Mouse (Mus musculus) right cerebral cortex, adult 2 months (tissue): ENCODE results near the gene Bcor.

Experiments used
- DNase-seq, 2 experiments: peaks; one replicate each; pipeline ENCODE4 v3.0.0; 2021 to 2022; ENCODE audit warnings: low spot score in 2 of 2

Gene Bcor

DNA sequence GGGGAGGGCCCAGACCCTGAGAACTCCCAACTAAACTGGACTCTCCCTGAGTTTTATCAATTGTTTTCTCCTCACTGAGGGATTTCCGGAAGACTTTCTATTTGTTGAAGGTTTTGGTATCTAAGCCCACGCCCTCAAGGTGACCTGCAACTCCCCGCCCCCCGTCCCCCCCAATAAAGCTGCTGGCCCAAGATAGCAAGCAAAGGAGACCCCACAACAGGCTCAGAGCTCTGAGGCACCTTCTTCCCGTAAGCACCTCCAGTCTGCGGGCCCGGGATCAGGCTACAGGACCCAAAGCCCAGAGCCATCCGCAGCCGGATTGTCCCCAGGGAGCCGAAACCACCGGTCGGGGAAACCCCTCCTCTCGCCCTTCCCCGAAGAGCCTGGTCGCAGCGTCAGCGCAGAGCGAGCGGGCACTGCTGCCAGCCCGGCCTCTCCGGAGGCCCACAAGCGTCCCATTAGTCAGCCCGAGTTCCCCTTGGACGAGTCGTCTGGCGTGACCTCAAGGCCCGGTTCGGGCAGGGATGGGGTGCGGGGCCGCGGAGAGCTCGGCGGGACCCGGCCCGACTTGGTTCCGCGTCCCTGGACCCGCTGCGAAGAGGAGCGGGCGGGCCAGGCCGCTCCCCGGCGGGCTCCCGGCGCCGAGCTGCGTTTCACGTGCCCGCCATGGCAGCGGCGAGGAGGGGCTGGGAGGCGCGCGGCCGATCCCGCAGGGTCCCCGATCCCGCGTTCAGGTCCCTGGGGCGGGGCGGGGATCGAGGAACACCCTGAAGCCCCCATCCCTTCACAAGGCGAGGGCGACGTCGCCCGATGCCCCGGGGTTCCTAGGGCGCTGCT is 73.3 kb downstream of the Bcor start:
- peak in 1 of 2 experiments; percentile 7 for DNase-seq

DNA sequence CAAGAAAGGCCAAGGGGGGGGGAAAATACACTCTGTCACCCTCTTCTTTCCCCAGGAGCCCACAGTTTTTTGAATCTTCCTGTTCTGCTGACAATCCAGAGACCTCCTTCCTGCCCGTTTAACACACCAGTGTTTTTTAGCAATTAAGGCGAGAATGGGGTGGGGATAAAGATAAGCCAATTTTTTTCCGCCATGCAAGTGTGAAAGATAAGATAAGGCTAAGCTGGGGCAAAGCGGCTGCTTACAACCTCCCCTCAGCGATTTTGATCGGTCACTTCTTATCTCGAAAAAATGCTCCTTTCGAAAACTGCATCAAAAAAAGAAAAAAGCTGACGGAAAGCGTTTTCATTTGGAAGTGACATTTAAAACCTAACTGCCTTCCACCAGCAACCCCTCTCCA is 74.2 kb downstream of the Bcor start:
- DNase-seq: no peak

DNA sequence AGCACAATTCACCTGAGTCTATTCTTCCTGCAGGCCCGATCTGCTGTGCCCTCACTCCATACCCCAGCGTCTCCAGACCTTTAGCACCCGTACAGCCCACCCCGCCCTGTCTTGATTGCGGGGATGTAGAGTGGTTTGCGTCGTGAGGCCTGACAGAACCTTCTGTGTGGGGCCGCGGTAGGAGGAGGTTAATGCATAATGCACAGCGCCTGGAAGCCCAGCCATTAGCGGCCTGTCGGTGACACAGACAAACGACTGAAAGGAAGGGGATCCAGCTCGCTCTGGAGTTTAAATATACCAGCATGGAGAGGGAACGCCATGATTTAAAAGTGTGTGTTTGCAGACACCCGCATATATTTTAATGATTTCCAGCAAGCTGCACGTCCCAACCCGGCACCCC is 74.9 kb downstream of the Bcor start:
- DNase-seq: no peak

- no peak for DNase-seq
These were observed 75.5 kb downstream of the Bcor start for GRCm38 (mm10) chrX:12084698-12085097.

- DNase-seq: no peak
These were observed 76.5 kb downstream of the Bcor start for GRCm38 (mm10) chrX:12083631-12084030.

GRCm38 (mm10) chrX:12082736-12083135 is 77.4 kb downstream of the Bcor start:
- no peak for DNase-seq

- DNase-seq: no peak
These were observed 78.0 kb downstream of the Bcor start for GRCm38 (mm10) chrX:12082184-12082583.

DNA sequence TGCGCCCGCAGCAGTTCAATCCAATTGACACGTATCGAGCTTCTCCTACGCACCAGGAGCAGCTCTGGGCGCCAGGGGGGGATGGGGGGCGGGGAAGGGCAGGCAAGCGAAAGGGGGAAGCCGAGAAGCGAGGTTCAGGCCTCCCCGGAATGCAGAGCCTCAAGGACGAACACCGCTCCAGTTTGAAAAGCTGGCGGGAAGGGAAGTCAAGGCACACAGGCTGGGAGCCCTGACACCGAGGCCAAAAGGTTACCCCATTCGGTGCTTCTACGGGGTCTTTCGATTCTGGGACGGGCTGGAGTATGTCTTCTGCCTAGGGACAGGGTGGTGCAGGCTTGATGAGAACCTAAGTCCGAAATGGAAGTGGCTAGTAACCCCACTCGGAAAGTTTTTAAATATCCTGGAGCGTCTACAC is 78.4 kb downstream of the Bcor start:
- no peak for DNase-seq

DNA sequence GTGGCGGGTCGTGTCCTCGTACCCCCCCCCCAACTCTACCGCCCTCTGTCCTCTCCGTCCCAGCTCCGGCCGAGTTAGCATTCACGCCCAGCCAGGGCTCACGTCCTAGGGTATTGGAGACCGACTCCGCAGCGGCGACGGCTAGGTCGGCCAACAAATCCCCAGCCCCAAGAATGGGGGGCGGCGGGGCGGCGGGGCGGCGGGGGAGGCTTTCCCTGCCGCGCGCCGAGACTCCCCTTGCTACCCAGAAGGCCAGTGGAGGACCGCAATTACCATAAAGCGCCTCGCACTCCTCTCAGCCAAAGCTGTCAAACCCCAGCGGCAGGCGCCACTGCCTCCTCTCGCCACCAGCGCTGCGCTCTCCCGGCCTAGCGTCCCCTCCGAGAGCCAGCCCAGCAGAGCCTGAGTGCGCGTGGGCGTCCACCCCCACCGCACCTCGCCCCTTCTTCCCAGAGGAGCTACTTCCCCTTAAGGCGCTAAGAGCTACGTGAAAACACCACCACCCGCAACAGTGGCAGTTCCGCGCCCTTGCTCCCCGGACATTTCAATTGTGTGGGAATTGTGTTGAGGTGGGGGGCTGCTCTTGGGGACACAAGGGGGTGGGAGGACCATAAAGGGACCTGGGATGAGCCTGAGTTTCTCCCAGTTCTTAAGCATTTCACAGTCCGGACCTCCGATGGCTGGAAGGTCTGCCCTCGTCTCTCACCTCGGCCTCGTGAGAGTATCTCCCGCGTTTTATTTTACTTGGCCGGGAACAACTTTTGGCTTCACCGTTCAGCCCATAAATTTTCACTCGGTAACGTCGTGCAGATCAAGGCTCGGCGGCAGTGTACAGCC is 79.0 kb downstream of the Bcor start:
- DNase-seq: no peak

DNA sequence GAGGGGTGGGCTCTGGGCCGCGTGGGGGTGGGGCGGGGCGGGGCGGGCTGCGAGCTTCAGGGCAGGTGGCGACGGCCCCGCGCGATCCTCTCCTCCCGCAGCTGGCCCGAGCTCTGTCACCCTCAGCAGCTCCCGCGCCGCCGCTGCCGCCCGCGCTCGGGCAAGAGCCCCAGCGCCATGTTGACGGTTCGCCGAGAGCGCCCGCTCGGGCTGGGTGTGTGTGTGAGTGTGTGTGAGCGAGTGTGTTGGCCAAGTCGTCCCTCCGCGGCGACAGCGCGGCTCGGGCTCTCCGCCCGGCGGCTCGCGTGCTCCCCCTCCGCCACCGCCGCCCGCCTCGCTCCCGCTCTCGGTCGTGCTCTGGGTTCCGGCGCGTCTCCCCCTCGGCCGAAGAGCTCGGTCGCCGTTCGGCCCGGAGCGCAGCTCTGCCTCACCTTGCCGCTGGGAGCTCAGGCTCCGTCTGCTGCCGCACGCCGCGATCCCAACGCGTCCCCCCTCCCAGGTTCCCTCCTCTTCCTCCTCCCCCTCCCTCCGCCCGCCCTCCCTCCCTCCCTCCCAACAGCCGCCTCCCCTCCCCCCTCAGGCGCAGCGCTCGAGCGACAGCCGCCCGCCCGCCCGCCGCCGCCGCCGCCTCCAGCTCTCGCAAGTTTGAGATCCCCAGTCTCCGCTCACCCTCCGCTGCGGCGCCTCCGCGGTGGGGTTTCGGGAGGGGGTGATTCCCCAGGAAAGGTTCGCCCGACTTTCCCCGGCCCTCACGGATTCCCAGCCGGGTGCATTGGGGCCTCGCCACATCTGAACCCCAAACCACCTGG is 79.9 kb downstream of the Bcor start:
- DNase-seq: no peak

DNA sequence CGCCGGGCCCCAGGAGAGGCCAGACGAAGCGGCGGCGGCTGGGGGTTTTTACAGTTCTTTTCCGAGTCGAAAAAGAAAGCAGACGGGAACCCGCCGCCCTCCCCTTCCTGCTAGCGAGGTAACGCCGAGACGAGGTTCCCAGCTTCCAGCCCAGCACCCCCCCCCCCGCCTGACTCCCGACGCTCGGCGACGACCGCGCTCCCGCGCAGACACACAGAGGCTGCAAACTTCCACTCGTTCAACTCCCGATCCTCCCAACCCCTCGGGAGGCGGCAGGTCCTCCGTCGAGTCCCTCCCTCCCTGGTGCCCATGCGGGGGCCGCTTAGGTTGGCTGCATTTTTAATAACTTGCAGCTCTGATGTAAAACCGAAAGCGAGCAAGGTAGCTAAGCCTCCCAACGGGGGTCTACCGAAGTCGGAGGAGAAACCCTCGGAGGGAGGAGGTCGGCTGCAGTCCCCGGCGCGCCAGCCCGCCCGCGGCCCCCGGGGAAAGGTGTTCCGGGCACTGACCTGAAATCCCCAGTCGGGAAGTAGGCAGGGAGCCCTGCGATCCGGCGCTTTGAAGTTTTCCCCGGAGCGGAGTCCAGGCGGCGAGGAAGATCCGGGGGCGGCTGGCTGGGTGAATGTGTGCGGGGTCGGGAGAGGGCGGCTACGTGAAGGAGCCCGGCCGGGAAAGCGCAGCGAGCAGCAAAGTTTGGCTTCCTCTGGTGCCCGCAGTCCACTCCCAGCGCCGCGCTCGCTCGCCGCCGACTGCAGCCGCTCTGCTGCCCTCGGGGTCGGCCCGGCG is 80.7 kb downstream of the Bcor start:
- no peak for DNase-seq

GRCm38 (mm10) chrX:12079059-12079308 is 81.2 kb downstream of the Bcor start:
- no peak for DNase-seq

DNA sequence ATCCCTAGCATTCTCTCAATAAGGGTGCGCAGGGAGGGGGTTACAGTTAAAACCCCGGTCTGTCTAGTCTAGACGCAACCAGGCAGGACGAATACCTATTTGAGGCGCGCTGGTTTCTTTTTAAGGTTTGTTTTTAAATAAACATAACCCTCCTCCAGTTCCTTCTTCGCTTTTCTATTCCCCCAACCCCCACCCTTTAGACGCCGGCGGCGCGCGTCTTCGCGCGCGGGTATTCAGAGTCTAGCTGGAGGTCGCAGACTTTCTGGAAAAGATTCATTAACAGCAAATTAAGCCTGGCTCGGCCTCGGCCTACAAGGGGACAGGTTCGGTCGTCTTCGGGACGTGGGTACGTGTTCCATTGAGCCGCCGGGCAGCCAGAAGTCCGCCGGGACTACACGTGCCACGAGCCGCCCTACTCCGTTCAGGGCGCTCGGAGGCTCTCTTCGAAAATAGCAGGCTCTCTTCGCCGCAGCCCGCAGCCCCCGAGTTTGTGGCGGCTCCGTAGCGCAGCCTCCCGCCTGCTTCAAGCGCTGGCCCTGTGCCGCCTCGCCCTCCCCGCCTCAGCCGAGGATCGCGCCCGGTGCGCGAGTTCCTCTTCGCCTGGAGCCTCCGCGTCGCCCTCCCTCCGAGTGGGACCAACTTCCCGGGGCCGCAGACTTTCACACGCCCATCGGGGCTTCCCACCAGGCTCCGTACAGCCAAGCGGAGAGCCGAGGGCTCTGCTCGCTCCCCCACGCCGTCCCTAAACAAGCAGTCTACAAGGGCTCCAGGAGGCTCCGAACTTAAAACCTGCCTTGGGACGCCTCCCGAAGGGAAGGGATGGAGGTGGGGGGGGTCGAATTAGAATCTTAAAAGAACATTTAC is 81.7 kb downstream of the Bcor start:
- no peak for DNase-seq

GRCm38 (mm10) chrX:12077601-12077980 is 82.6 kb downstream of the Bcor start:
- no peak for DNase-seq

DNA sequence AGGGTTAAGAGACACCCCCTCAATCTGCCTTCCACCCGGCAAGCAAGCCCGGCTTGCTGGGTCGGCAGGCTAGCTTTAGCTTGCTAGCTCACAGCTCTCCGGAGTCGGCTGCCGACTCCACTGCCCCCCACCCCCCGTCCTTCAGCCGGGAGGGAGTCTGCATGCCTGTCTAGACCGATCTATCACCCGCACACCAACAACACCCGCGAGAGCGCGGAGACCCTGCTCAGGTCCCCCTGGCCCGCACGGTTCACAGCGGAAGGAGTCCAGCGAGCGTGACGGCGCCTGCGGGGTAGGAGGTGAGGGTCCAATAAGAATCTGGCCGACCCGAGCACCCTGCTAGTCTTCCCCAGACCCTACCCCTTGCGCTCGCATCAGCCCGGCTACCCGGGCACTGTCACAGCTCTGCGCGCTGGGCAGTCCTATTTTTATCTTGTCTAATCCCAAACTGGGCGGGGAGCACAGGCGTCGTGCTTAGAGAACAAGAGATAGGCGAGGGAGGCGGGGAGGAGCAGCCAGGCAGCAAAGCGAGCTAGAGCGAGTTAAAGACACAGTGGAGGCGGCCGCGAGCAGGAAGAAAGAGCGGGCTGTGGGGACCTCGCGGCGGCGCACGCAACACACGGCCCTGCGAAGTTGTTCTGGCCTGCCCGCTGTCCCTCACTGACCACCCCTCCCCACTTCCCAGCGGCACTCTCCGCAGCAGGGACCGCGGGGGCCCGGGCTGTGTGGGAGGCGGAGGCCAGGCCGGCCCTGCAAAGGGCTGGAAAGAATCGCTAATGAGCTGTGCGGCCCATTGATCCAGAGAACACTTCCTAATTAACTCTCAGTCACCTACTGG is 83.2 kb downstream of the Bcor start:
- peak; percentile 61 to 64 for DNase-seq

DNA sequence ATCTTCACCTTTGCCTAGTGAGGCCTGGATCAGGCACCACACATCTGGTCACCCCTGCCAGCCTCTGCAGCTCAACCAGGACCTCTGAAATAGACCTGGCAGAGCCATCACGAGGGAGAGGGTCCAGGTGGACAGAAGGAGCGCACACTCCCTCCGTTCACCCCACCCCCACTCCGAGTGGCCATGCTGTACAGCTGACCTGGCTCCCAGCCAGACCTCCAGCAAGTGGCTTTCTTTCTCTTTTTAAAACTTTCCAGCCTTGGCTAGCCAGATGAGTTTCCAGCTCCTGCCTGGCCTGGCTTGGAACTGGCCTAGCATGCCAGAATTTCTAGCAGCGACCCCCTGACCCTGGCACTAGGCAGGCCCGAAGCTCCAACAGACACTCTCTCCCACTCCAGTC is 87.4 kb downstream of the Bcor start:
- DNase-seq: no peak

DNA sequence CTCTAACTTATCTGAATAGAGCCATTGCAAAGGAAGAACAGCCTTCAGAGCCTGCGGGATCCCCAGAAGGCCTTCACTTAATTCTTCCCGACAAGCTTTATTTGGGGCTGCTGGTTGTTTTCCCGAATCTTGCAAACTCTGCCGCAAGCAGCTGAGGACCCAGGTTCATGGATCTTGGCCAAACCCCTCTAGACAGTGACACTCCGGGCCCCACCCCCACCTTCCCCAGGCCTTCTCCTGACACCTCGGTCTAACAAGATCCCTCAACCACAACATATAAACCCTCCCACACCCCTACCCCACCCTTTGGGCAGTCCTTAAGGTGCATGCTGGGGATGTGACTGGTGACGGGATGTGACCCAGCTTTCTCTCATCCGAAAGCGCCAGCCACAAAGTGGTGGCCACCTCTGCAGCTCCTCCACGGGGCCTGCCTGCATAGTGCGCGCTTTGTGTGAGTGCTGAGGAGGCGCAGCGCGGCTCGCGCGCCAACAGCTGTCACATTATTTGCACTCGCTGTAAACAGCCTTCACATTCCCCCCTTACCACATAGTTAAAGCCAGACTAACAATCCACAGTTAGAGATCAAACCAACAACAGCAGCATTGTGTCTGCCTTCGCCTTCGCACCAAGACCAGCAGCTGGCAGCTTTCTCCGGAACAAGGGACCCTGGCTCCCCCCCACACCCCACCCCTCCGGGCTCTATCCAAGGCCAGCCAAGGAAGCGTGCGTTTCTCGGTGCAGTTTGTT is 91.0 kb downstream of the Bcor start:
- no peak for DNase-seq

DNA sequence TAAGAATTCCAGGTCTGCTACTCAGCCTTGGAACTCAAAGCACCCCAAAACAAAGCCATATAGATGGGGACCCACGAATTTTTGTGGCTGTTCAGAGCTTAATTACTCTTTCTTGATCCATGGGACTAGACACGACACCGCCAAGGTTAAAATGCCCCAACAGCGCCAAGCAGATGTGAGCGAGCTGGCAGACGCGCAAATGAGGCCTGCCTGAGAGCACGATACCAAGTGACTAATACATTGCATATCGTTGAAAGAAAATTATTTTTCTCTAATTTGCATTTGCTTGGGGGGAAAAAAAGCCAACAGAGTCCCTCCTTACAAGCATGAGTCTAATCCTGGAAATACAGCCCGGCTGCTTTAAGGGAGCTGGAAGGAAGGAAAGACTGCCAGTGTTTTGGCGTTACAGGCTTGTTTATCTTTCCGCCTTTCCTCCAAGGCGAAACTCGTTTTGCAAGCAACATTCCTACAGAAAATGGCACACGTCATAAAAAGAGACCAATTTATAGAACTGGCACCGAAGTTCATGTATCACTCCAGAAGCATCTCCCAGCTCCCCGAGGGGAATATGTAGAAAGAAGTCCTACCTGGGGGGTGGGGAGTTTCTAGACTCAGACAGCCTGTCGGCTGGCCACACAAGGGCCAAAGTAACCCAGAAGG is 92.2 kb downstream of the Bcor start:
- DNase-seq: no peak

GRCm38 (mm10) chrX:12067031-12067430 is 93.1 kb downstream of the Bcor start:
- no peak for DNase-seq
